Mouse (Mus musculus): ENCODE data around the gene Uhmk1.

- TF ChIP-seq CTCF (IDR thresholded peaks at IDR 0.05; ENCODE audit: low read depth), result no peak
- TF ChIP-seq EP300 (IDR thresholded peaks at IDR 0.05; ENCODE audit: low read depth), result no peak
Observed at GRCm38 (mm10) chr1:170215590-170215989, 393 bp upstream of the Uhmk1 start.
